ENCODE assay signal across 8 mouse cellular contexts in the genomic region with DNA sequence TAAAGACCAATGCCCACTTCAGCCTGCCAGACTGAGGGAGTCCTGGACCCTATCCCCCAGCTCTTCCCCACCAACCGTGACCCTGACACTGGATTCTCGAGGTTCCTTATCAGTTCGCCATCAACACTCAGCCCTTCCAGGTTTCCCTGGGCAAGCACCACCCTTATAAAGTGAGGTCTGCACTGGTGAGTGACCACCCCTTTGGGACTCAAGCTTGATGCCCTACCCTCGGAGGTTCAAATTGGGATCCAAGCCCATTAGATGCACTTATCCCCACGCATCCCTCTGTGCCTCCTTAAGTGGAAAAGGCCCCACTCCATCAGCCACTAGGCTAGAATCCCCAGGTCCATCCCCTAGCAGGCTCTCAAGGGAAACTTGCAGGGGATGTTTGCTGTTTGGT. TPM values are rescaled to one million over a fixed set of nuclear protein-coding genes. Genes with fewer than 3 reads are reported as not detected.
DNase-seq lines count a peak whose midpoint lies in the region; ATAC-seq and TF ChIP-seq lines count a peak whose summit lies in the region.

No protein-coding gene starts in this region.

- H3K27ac ChIP-seq in layer of hippocampus, adult 2 months = peak overlapping the region; percentile 98
- H3K27ac ChIP-seq in embryonic facial prominence, embryonic 13.5 days = no peak overlapping the region
- H3K27ac ChIP-seq in hindbrain, embryonic 16.5 days (ENCODE audit: low read depth, low read length) = 0 out of 2 replicates have a peak overlapping the region, but pooled peaks have one; percentile 5
- H3K27ac ChIP-seq in midbrain, embryonic 15.5 days = 0 out of 2 replicates have a peak overlapping the region, but pooled peaks have one; percentile 88

- H3K9me3 ChIP-seq in embryonic facial prominence, embryonic 13.5 days = no peaks in the 10 kb centered on the region
- no peaks in the 10 kb centered on the region for H3K9me3 ChIP-seq in hindbrain, embryonic 16.5 days (ENCODE audit: control insufficient read depth, low read length)
- H3K9me3 ChIP-seq in midbrain, embryonic 15.5 days = no peaks in the 10 kb centered on the region

- H3K4me1 ChIP-seq in embryonic facial prominence, embryonic 13.5 days = peaks cover 33% of the 10 kb centered on the region
- peaks cover 35% of the 10 kb centered on the region for H3K4me1 ChIP-seq in hindbrain, embryonic 16.5 days (ENCODE audit: control insufficient read depth, insufficient read depth, low read depth, low read length)
- H3K4me1 ChIP-seq in midbrain, embryonic 15.5 days = peaks cover 53% of the 10 kb centered on the region

- DNase-seq in layer of hippocampus, adult 2 months (ENCODE audit: low spot score in 2 of 2) = no peak
- DNase-seq in layer of hippocampus, postnatal 14 days (ENCODE audit: low spot score in 2 of 2) = no peak
- no peak for DNase-seq in left cerebral cortex, adult 8-10 months (ENCODE audit: low spot score in 2 of 2)
- DNase-seq in MN1 (ENCODE audit: low spot score) = no peak
- no peak for DNase-seq in testis, postnatal 10 days (ENCODE audit: low spot score)

- peak overlapping the region; percentile 97 for H3K9ac ChIP-seq in embryonic facial prominence, embryonic 13.5 days
- peak overlapping the region; percentile 97; the same call in 1 of the 2 replicates for H3K9ac ChIP-seq in hindbrain, embryonic 16.5 days (ENCODE audit: low read depth, low read length)
- H3K9ac ChIP-seq in midbrain, embryonic 15.5 days = peak overlapping the region; percentile 78

- WGBS in embryonic facial prominence, embryonic 13.5 days = 65% methylated on average over 5 of the region's 5 CpGs
- 69% methylated on average over 5 of the region's 5 CpGs for WGBS in hindbrain, embryonic 16.5 days
- 71% methylated on average over 5 of the region's 5 CpGs for WGBS in midbrain, embryonic 15.5 days

- no peak for TF ChIP-seq CTCF in layer of hippocampus, adult 2 months (conservative IDR thresholded peaks at IDR 0.05)

- ATAC-seq in embryonic facial prominence, embryonic 13.5 days (ENCODE audit: insufficient number of reproducible peaks, insufficient read depth, low FRiP score, low TSS enrichment, low read depth) = no peak
- ATAC-seq in hindbrain, embryonic 16.5 days = no peak
- ATAC-seq in midbrain, embryonic 15.5 days (replicated peaks) = no peak

- no peaks in the 10 kb centered on the region for H3K27me3 ChIP-seq in embryonic facial prominence, embryonic 13.5 days
- no peaks in the 10 kb centered on the region for H3K27me3 ChIP-seq in hindbrain, embryonic 16.5 days (replicated peaks; ENCODE audit: control insufficient read depth, insufficient read depth, low read length)
- H3K27me3 ChIP-seq in midbrain, embryonic 15.5 days (replicated peaks) = no peaks in the 10 kb centered on the region

- H3K4me2 ChIP-seq in embryonic facial prominence, embryonic 13.5 days = peak overlapping the region; percentile 89
- H3K4me2 ChIP-seq in hindbrain, embryonic 16.5 days (ENCODE audit: low read length) = peak overlapping the region; percentile 92
- peak overlapping the region; percentile 85 for H3K4me2 ChIP-seq in midbrain, embryonic 15.5 days

- peak overlapping the region; percentile 90; the same call in 1 of the 2 replicates for H3K4me3 ChIP-seq in layer of hippocampus, adult 2 months
- H3K4me3 ChIP-seq in embryonic facial prominence, embryonic 13.5 days = peak overlapping the region; percentile 91
- peak overlapping the region; percentile 95 for H3K4me3 ChIP-seq in hindbrain, embryonic 16.5 days (ENCODE audit: low read length)
- H3K4me3 ChIP-seq in midbrain, embryonic 15.5 days = peak overlapping the region; percentile 55

- no peaks in the 10 kb centered on the region for H3K36me3 ChIP-seq in embryonic facial prominence, embryonic 13.5 days
- H3K36me3 ChIP-seq in hindbrain, embryonic 16.5 days (ENCODE audit: control insufficient read depth, insufficient read depth, low read length) = no peaks in the 10 kb centered on the region
- no peaks in the 10 kb centered on the region for H3K36me3 ChIP-seq in midbrain, embryonic 15.5 days (replicated peaks)

RNA-seq across cellular contexts. Expression of gene Cerk, which starts 1.9 kb away (rescaled TPM):
- total RNA-seq in layer of hippocampus, adult 2 months (2021) = 10 to 100 TPM; 41.6 to 43.0 TPM
- total RNA-seq in layer of hippocampus, postnatal 14 days (2021) = 10 to 100 TPM; 46.7 to 49.1 TPM
- polyA plus RNA-seq in embryonic facial prominence, embryonic 13.5 days (2015; fragmentation: Nextera tagmentation; extraction: Ambion mirVana) = 14.0 and 16.5 TPM in 2 replicates
- polyA plus RNA-seq in hindbrain, embryonic 16.5 days (2015; fragmentation: Nextera tagmentation; extraction: Ambion mirVana) = 25.3 and 27.6 TPM in 2 replicates
- 25.0 and 25.8 TPM in 2 replicates for polyA plus RNA-seq in midbrain, embryonic 15.5 days (2015; fragmentation: Nextera tagmentation; extraction: Ambion mirVana)
- 10 to 100 TPM; 56.7 to 58.0 (median 57.1) TPM for total RNA-seq in left cerebral cortex, adult 8-10 months (2022)

RNA-seq across cellular contexts. Expression of gene Tbc1d22a, which starts 30.2 kb away (rescaled TPM):
- total RNA-seq in layer of hippocampus, adult 2 months (2021) = 10 to 100 TPM; 33.2 to 34.7 TPM
- 10 to 100 TPM; 29.8 to 30.1 TPM for total RNA-seq in layer of hippocampus, postnatal 14 days (2021)
- 10.8 and 12.8 TPM in 2 replicates for polyA plus RNA-seq in embryonic facial prominence, embryonic 13.5 days (2015; fragmentation: Nextera tagmentation; extraction: Ambion mirVana)
- 12.6 and 13.2 TPM in 2 replicates for polyA plus RNA-seq in hindbrain, embryonic 16.5 days (2015; fragmentation: Nextera tagmentation; extraction: Ambion mirVana)
- 14.3 and 15.1 TPM in 2 replicates for polyA plus RNA-seq in midbrain, embryonic 15.5 days (2015; fragmentation: Nextera tagmentation; extraction: Ambion mirVana)
- 10 to 100 TPM; 32.9 to 34.3 (median 33.8) TPM for total RNA-seq in left cerebral cortex, adult 8-10 months (2022)
